Mouse (Mus musculus) granulocyte monocyte progenitor cell, adult 5-6 weeks (primary cell): Measurements from ENCODE around the gene Med19. TPM values are rescaled to one million over a fixed set of nuclear protein-coding genes. Genes with fewer than 3 reads are reported as not detected.
A peak's percentile ranks its signal among the peaks of the same experiment; 100 is the strongest.
"Not testable (repeated sequence)": the region's sequence is repeated elsewhere in the genome, so short reads cannot be mapped to it uniquely, and the experiment has no call there.

Source experiments
- ATAC-seq: replicated peaks from 2 replicates; pipeline ENCODE4 v1.8.0; 2016; ENCODE audit warnings: mild to moderate bottlenecking, moderate TSS enrichment, inconsistent platforms; ENCODE audit not compliant: poor library complexity, severe bottlenecking
- total RNA-seq, 2 experiments: library from RNA; stranded (forward) in 1 of 2; stranded (reverse) in 1 of 2; fragments of 200-712, 200-1000 nt in 1 of 2; fragments of >200 nt in 1 of 2; fragmentation: Nextera tagmentation in 1 of 2; gene quantifications; 2 replicates each; pipeline ENCODE4 v1.2.3; 2014 to 2017

Med19 gene
- total RNA-seq, 2 experiments from 2014 or later = 24.4 to 28.5 TPM

- ATAC-seq = no peak
Observed at GRCm38 (mm10) chr2:84716423-84717355, 38.5 kb downstream of the Med19 start.

DNA sequence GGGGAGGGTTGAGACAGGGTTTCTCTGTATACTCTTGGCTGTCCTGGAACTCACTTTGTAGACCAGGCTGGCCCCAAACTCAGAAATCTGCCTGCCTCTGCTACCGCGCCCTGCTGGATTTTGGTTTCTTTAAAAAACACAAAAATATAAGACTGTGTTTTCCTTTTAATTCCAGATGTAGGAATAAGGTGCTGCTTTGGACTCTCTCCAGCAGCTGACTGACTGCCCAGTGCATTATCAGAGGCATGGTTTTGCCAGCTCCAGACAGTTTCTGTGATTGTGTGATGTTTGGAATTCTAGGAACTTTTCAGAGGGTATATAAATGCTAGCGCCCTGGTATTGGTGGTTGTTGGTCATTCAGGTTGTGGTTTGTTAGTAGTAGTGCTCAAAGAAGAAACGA is 39.2 kb downstream of the Med19 start:
- ATAC-seq = no peak

GRCm38 (mm10) chr2:84720718-84721117 is 42.5 kb downstream of the Med19 start:
- no peak for ATAC-seq

- ATAC-seq = no peak
Observed at GRCm38 (mm10) chr2:84721182-84721581, 43.0 kb downstream of the Med19 start.

- ATAC-seq = no peak
Observed at GRCm38 (mm10) chr2:84723856-84724255, 45.7 kb downstream of the Med19 start.

GRCm38 (mm10) chr2:84725770-84726169 is 47.6 kb downstream of the Med19 start:
- no peak for ATAC-seq

DNA sequence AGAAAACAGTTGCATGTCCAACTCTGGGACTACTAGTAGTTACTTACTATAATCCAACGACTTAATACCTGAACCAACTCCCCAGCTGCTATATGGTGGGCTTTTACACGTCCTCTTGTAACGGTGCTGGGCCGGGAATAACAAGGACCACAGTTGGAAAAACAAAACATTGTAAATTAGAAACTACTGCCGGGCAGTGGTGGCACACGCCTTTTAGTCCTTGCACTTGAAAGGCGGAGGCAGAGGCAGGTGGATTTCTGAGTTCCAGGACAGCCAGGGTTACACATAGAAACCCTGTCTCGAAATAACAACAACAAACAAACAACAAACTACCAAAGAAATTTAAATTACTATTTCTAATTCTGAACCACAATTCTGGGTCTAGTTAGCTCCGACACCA is 48.5 kb downstream of the Med19 start:
- ATAC-seq = no peak

- ATAC-seq = peak; percentile 96
Observed at GRCm38 (mm10) chr2:84727172-84727858, 49.1 kb downstream of the Med19 start, which contains the start of gene Clp1. Clp1 (minus strand) TSS chr2:84727350.

- ATAC-seq = not testable (repeated sequence)
Observed at GRCm38 (mm10) chr2:84728191-84728590, 50.0 kb downstream of the Med19 start.

DNA sequence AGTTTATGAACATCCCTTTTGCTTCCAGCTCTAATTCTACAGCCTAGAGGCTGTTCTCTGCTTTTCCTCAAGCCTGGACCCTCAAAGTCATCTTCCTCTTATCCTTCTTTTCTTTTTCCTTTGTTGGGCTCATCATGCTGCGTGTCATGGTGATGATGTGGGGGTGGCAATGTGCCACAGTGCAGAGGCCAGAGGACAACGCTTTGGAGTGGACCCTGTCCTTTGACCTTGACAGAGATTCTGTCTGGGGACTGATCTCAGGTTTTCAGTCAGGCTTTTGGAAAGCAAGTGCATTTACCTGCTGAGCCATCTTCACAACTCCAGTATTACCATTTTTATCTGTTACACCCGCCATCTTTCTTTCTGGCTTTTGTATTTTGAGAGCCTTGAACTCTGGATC is 53.0 kb downstream of the Med19 start:
- no peak for ATAC-seq

- no peak for ATAC-seq
Observed at GRCm38 (mm10) chr2:84732394-84732793, 54.2 kb downstream of the Med19 start.

GRCm38 (mm10) chr2:84733579-84734300 is 55.5 kb downstream of the Med19 start, which contains the start of gene Ypel4:
Ypel4 (plus strand) TSS chr2:84734058.
- ATAC-seq = peak; percentile 72

GRCm38 (mm10) chr2:84734351-84734864 is 56.2 kb downstream of the Med19 start:
- no peak for ATAC-seq

GRCm38 (mm10) chr2:84734919-84735318 is 56.7 kb downstream of the Med19 start:
- no peak for ATAC-seq

DNA sequence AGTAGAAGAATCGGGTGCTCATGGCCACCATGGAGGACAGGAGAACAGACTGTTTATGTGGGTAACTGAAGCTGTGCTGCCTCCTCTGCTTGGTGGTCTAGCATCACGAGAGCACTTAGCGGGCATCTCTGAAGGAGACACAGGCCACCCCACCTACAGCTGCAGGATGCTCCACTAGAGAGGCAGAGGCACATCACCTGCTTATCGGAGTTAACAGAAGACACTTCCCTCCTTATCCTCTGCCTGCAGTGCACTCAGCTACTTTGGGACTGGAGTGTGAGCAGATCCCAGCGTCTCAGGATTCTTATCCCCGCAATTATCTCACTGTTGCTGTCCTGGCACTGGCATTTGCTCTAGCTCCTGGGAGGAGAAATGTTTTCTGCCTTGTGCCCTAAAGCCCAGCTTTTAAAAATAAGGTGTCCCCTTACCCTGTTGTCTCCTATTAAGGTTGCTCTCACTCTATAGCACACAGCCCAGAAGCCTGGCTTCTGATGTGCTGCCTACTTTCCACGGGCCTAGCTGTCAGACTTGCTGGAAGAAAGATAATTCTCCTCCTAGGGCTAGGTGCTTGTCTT is 57.2 kb downstream of the Med19 start:
- ATAC-seq = no peak

- no peak for ATAC-seq
Observed at GRCm38 (mm10) chr2:84736312-84737161, 58.3 kb downstream of the Med19 start.

DNA sequence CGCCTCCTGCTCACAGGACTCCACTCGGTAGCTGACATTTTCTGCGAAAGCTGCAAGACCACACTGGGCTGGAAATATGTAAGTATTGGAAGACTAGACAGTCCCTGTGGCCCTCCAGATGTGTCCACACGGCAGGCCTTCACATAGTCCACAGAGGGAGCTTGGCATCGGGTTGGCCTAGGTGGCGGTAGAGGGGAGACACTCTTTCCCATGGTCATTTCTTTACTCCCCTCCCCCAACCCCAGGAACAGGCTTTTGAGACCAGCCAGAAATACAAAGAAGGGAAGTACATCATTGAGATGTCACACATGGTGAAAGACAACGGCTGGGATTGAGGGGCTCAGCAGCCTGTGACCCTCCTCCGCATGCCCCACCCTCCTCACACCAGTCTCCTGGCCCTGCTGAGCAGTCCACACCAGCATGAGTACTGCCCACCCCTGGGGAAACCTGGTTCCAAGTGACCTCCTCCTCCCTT is 59.3 kb downstream of the Med19 start:
- peak; percentile 15 for ATAC-seq
